Mouse (Mus musculus): ENCODE data around the gene Nps. TPM values are rescaled to one million over a fixed set of nuclear protein-coding genes. Genes with fewer than 3 reads are reported as not detected.

The Nps gene
- total RNA-seq, 2 experiments from 2014 or later: not detected

Other genes starting within 250 kb of the Nps start
- not detected for gene Foxi2, start 151.6 kb downstream of the Nps start, total RNA-seq (2021)

Data from gastrocnemius, postnatal 36 days (tissue).